Mouse (Mus musculus) granulocyte monocyte progenitor cell, adult 5-6 weeks (primary cell): ENCODE data around the gene Tmem247. TPM values are rescaled to one million over a fixed set of nuclear protein-coding genes. Genes with fewer than 3 reads are reported as not detected.

Experiments
- ATAC-seq: replicated peaks from 2 replicates; pipeline ENCODE4 v1.8.0; 2016; ENCODE audit warnings: mild to moderate bottlenecking, moderate TSS enrichment, inconsistent platforms; ENCODE audit not compliant: poor library complexity, severe bottlenecking
- total RNA-seq, 2 experiments: library from RNA; stranded (forward) in 1 of 2; stranded (reverse) in 1 of 2; fragments of 200-712, 200-1000 nt in 1 of 2; fragments of >200 nt in 1 of 2; fragmentation: Nextera tagmentation in 1 of 2; gene quantifications; 2 replicates each; pipeline ENCODE4 v1.2.3; 2014 to 2017

Gene Tmem247
- total RNA-seq (2014; fragmentation: Nextera tagmentation) (not detected in 2 replicates), total RNA-seq (2017) (not detected in 2 replicates)

GRCm38 (mm10) chr17:86917048-86917447 lies at the start of gene Tmem247:
Tmem247 (plus strand) TSS chr17:86917348.
- no peak for ATAC-seq

GRCm38 (mm10) chr17:86870586-86870985 lies 46.6 kb upstream of the Tmem247 start:
- ATAC-seq = no peak

GRCm38 (mm10) chr17:86872643-86873042 lies 44.5 kb upstream of the Tmem247 start:
- no peak for ATAC-seq

DNA sequence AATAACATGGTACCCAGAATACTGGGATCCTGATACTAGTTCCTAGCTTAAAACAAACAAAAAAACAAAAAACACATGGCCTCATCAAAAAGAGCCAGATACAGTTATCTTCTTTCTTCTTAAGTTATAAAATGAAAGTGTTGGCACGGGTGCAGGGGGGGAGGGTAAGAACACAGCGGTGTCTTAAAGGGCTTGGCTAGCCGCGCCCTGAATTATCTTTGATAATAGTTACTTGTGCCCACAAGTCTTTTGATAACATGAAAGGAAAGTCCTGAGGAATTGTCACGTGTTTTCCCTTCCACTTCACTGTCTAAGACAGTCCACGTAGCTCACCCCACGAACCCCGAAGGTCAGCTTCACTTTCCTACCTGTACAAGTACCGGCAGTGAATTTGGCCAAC lies 40.2 kb upstream of the Tmem247 start:
- no peak for ATAC-seq

DNA sequence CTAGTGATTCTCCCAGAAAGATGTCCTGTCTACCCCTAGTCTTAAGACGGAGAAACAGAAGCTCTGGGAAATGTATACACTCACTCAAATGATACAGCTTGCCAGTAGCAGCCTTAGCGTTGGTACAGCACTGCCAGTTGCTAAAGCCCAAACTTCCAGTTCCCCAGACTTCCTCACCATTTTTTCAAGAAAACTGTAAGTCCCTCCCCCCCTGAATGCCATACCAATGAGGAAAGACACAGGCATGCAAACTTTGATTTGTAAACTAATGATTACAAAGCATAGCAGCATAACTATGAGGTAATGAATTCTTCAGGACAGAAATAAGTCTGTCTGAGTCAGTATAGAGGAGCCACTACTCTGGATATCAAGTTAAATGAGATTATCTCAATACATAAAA lies 39.4 kb upstream of the Tmem247 start:
- no peak for ATAC-seq

DNA sequence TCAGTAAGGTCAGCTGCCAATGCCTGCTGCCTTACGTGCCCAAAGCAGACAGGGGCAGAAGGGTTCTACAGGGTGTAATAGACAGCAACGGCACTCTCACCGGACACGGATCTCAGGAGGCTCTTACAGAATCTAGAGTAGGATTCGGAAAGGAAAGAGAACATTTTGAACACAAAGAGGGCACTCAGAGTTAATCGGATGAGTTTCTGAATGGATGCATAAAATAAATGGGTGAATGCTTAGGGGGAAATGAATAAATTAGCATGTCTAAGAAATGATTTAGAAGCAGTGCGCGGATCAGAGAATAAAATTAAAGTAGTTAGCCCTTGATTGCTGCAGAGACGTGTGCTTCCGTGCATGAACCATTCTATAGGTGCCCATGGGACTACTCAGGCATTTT lies 37.1 kb upstream of the Tmem247 start:
- ATAC-seq = no peak

- ATAC-seq = no peak
Measured at GRCm38 (mm10) chr17:86880461-86881044, 36.6 kb upstream of the Tmem247 start.

DNA sequence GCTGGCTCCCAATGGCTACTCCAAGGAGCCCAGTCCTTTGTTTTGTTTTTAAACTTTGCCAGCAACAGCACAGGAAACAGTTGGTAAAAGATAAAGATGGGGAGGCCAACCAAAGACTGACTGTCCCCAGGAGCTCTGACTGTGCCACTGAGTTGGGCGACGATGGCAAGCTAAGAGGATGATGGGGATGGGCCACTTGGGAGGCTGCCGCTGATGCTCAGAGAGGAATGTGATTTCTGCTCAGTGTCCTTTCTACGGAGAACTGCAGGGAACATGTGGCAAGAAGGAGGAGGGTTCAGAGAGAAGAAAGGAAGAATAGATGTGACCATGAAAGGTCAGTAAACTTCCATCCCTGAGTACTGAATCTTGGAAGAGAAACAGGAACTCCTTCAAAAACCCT lies 22.0 kb upstream of the Tmem247 start:
- ATAC-seq = no peak

DNA sequence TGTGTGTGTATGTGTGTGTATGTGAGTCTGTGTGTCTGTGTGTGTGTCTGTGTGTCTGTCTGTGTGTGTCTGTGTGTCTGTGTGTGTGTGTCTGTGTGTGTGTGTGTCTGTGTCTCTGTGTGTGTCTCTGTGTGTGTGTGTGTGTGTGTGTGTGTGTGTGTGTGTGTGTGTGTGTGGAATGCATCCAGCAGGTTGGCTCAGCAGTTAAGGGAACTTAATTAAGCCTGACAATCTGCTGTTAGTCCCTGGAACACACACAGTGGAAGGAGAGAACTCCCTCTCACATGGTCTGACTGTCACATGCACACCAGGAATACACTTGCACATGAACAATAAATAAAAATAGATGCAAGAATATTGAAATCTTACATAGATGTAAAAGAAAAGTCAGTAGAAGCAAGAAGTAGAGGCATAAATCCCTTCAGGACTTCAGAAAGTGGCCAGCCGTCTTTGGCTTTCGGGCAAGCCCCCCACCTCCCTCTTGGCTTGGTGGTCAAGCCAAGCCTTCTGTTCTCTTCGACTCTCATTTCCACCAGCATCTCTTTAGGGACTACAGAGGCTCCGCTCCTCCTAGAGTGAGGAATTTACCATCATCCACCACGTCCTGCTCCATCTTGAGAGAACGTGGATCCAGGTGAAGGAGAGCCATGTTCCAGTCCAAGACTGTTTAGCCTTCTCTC lies 19.5 kb upstream of the Tmem247 start:
- no peak for ATAC-seq

DNA sequence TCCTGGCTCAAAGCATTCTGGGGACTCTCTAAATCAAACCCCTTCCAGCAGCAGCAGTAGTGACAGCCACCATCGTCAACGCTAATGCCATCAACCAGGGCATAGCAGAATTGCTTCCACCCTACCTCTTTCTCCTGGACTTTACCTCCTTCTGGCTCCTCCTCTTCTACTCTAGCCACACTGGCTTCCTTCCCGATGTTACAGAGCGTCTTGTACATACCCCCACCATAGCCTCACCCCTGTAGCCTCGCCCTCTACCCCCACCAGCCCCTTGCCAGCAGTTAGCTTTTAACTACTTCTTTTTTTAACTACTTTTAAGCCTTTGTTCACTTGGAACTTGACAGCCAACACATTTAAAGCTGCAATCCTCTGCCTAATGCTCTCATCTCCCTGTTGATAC lies 17.3 kb upstream of the Tmem247 start:
- ATAC-seq = no peak

- ATAC-seq = no peak
Measured at GRCm38 (mm10) chr17:86900564-86900963, 16.6 kb upstream of the Tmem247 start.

DNA sequence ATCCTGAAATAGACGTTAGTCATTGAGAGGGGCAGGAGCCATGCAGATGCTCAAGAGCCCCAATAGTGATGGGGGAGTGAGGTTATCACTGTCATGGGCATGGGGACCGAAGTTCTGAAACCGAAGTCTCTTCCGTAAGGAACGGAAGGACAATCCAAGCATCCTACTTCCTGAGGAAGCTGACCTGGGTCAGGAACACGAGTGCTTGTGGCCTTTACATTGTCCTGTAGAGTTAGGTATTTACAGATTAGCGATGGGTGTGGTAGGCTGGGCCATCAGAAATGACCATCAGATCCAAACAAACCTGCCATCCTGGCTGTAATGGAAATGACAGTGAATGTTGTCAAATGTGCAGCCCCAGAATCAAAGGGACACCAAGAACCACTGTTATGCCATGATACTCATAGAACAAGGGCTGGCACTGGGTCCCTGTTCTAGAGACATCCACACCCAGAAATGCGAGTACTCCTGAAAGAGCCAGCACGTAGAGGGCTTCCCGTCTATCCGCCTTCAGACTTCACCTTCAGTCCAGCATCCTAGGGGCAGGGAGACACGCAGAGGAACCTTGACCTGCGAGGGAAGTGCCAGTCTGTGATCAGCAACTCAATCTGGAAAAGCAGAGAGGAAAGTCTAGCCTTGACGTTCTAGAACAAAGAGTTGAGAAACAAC lies 14.6 kb upstream of the Tmem247 start:
- ATAC-seq = no peak

GRCm38 (mm10) chr17:86903596-86903995 lies 13.6 kb upstream of the Tmem247 start:
- peak; percentile 69 for ATAC-seq

GRCm38 (mm10) chr17:86904206-86904605 lies 12.9 kb upstream of the Tmem247 start:
- ATAC-seq = peak; percentile 87

DNA sequence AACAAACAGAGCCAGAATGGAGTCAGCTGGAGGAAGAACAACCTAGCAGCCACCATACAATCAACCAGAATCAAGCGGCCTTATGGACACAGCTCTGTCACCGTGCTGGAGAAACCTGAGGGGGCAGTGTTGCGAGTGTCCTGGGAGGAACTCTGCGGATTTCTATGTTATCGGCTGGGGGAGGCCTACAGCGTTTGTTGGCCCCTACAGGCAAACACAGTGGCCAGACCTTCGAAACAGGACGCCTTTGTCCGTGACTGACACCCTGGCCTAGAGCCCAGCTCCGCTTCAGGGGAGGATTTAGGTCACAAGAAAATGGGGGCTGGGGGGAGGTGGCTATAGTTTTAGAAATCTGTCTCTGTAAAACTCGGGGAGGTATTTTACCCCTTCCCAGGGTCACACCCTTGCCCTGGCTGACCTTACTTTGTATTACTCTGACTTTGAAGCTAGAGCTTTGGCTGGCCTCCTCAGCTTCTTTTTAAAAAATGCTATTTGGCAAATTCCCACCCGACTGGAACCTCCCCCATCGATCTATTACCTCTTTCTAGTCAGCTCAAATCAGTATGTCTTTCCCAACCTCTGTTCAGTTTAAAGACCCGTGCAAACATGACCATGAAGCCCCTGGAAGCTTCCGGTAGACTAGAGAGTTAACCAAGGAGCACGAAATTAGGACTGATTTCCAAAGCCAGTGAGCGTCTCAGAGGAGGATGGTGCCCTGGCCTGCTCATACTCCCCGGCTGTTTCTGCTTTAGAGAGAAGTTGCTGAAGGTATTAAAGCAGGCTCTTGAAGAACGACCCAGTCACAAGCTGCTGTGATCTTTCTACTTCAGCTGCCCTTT lies 11.6 kb upstream of the Tmem247 start:
- ATAC-seq = no peak

DNA sequence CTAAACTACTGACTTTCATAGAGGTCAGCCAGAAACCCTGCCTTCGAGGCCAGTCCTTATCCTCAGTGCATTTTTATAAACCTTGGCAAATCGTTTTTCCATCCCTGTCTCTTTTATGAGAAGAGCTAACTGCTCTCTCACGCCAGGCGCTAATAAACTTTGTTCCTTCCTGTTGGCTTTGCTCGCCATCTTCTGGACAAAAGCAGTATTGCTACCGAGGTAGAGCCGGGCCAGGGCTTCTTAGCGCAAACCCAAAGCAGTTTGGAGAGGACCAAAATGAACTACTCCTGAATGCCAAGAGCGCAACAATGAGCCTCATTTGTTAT lies 11.0 kb upstream of the Tmem247 start:
- peak; percentile 36 for ATAC-seq

DNA sequence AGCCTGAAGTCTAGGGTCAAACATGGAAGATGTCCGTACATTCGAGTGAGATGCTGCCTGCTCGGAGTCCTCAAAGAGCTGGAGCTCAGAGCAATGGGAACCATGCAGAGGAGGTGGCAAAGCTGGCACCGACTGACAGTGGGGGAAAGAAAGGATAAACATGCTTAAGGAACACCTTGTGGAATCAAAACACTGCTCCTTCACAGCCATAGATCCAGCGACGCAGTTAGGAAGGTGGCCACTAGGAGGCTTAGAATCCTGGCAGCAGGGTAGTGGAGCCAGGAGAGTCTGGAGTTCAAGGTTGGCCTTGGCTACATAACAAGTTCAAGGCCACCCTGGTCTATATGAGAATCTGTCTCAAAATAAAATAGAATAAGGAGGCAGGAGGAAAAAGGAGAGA lies 10.5 kb upstream of the Tmem247 start:
- no peak for ATAC-seq

DNA sequence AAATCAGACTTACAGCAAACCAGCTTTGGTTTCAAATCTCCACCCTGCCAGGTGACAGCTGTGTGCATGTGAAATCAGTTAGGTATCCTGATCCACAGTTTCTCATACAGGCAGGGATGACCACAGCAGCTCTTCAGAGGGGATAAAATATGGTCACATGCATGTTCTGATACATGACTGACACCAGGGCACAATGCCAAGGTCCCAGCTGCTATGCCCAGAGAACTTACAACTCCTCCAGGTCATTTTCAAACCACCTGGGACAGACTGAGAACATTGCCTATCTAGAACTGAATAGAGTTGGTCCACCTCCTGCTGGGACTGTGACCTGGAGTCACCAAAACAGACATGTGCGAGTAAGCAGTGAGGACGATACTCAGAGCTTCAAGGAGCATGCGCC lies 10.1 kb upstream of the Tmem247 start:
- no peak for ATAC-seq

GRCm38 (mm10) chr17:86908316-86908715 lies 8.8 kb upstream of the Tmem247 start:
- no peak for ATAC-seq

DNA sequence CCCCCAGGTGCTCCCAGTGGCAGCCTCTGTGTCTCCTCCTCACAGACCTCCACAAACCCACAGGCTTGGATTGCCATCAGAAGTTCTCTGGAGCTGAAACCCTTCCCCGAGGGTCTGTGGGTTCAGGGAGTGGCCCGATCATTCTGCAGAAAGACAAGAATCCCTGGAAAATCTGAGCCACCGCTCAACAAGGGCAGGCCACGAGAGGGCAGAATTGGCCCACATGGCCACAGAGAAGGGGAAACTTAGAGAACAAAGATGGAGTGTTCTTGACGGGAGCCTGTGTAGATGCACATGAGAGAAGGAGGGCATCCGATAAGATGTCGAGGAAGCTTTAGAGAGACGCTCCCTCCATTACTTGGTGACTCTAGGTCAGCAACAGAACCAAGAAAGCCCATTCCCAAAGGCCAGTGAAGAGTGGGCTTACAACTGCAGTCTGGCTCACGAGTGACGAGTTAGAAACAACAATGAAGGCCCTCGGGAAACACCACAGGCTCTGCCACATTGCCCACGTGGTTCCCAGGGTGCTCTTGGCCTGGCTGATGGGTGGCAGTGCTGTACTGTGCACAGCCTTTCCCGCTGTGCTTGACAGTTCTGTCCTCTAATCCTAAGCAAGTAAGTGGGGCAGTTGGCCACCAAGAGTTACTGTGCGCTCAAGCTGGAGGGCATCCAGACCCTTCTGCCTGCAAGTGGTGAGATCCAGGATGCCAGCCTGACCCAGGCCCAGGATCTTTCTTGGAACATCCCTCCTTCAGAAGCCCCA lies 7.2 kb upstream of the Tmem247 start:
- no peak for ATAC-seq
